Mouse (Mus musculus) embryonic facial prominence, embryonic 11.5 days (tissue): ENCODE data around the gene Xpo4. TPM values are rescaled to one million over a fixed set of nuclear protein-coding genes. Genes with fewer than 3 reads are reported as not detected.

Source experiments
- ATAC-seq: fragments of 200-750 bp; cut with Nextera tagmentation; replicated peaks from 2 replicates; pipeline ENCODE4 v1.8.0; 2017; ENCODE audit warnings: low read depth; ENCODE audit not compliant: insufficient number of reproducible peaks, low FRiP score, low TSS enrichment
- DNase-seq: peaks from one replicate; pipeline ENCODE4 v3.0.0-alpha.2; 2015; ENCODE audit warnings: low spot score
- H3K27ac ChIP-seq: fragments of 300-500 bp; sonication (generic); replicated peaks from 2 replicates; pipeline ENCODE4 v1.5.1; 2014; ENCODE audit warnings: mild to moderate bottlenecking, low read depth, low read length, control low read depth
- H3K27me3 ChIP-seq: fragments of 300-500 bp; sonication (generic); 2 replicates; pipeline ENCODE4 v1.6.1; 2014; ENCODE audit warnings: mild to moderate bottlenecking, low read length, moderate library complexity, mixed read lengths; ENCODE audit not compliant: control insufficient read depth, insufficient read depth
- H3K36me3 ChIP-seq: fragments of 300-500 bp; sonication (generic); replicated peaks from 2 replicates; pipeline ENCODE4 v1.6.1; 2014; ENCODE audit warnings: low read depth, mild to moderate bottlenecking, low read length, moderate library complexity, mixed read lengths; ENCODE audit not compliant: control insufficient read depth, insufficient read depth
- H3K4me1 ChIP-seq: fragments of 300-500 bp; sonication (generic); 2 replicates; pipeline ENCODE4 v1.6.1; 2014; ENCODE audit warnings: low read length, mixed read lengths; ENCODE audit not compliant: control insufficient read depth, insufficient read depth
- H3K4me2 ChIP-seq: fragments of 300-500 bp; sonication (generic); 2 replicates; pipeline ENCODE4 v1.6.1; 2014; ENCODE audit warnings: low read depth, mild to moderate bottlenecking, control low read depth, low read length, moderate library complexity
- H3K4me3 ChIP-seq: fragments of 300-500 bp; sonication (generic); 2 replicates; pipeline ENCODE4 v1.5.1; 2014; ENCODE audit warnings: low read depth, low read length, control low read depth
- H3K9ac ChIP-seq: fragments of 300-500 bp; sonication (generic); replicated peaks from 2 replicates; pipeline ENCODE4 v1.6.1; 2014; ENCODE audit warnings: mild to moderate bottlenecking, control low read depth, low read length
- H3K9me3 ChIP-seq: fragments of 300-500 bp; sonication (generic); replicated peaks from 2 replicates; pipeline ENCODE4 v1.6.1; 2016; ENCODE audit warnings: mild to moderate bottlenecking, low read length, inconsistent platforms, mixed read lengths; ENCODE audit not compliant: control insufficient read depth
- WGBS: fragments of 180-500 bp; shearing (Covaris S2); extraction: QIAGEN DNeasy Blood & Tissue Kit; methylation state at CpG from one replicate; pipeline ENCODE4 v1.1.7; 2014; 5-methylcytosine and 5-hydroxymethylcytosine counted together
- polyA plus RNA-seq: library from polyadenylated mRNA; unstranded; fragments of >200 nt; fragmentation: Nextera tagmentation; extraction: Ambion mirVana; gene quantifications from 2 replicates; pipeline ENCODE4 v1.2.1, GENCODE M21; 2014

Xpo4 gene
- 37.0 and 38.0 TPM in 2 replicates for polyA plus RNA-seq

DNA sequence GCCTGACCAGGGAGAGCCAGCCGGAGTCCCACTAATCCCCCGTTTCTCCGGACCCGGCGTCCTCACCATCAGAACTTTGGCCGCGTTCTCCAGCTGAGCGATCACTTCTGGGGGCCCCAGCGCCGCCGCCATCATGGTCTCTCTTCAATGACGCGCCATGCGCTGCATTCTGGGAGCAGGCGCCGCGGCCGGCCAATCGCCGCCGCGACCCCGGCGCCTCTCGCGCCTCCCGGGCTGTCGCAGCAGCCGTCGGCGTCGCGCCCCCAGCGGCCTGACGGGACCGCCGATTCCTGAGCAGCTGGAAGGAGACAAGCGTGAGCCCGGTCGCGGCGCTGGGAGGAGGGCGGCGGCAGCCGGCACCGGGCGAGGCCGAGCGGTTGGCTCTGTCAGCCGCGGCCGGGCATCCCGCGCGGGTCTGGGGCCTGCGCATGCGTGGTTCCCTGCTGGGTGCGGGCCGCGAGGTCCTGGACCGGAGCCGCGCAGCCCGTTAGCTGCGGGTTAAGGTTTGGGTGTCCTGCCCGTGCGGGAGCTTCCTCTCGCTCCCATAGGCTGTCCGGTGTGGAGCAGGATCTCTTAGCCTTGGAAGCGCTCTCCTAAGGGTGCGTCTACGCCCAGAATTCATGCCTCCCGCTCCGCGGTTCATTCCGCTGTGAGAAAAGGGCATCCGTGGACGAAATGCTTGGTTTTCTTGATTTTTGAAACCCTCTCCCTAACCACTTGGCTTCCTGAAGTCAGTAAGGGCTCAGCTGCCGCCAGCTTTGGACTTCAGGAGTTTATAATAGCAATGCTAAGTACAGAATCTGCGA, at the start of gene Xpo4:
Gene Xpo4, minus strand, starts transcription at position 609 of the 806 bp plus-strand sequence.
- DNase-seq, result peak; percentile 90
- Histone ChIP-seq H3K9me3 (no peaks in the 10 kb centered on the region), H3K27me3 (no peaks in the 10 kb centered on the region), H3K27ac (peak within 1 kb of the TSS; percentile 94), H3K4me3 (peak within 1 kb of the TSS; percentile 89), H3K4me1 (no peaks in the 10 kb centered on the region), H3K4me2 (peak within 1 kb of the TSS; percentile 67), H3K36me3 (no peaks in the 10 kb centered on the region), H3K9ac (peak within 1 kb of the TSS; percentile 92)
- ATAC-seq, result peak; percentile 91
- under 1% methylated on average over 79 of the region's 80 CpGs for WGBS

DNA sequence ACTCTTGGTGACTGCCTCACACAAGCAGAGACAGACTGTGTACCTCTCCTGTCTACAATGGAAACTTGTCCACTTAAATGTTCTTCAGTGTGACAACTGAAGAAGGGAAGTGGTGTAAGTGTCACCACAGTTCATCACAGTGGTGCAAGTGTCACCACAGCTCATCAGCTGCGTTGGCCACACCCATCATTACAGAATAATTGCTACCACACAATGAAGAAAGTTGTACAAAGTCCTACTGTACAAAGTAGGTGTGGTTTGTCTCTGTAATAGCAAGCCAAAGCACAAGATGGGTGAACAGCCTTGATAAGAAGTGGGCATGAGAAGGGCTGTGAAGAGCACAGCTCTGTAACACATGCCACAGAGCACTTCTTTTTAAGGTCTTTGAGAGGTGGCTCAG, 47.7 kb upstream of the Xpo4 start:
- H3K4me2 ChIP-seq, result no peak overlapping the region
- no peaks in the 10 kb centered on the region; the same call in 1 of the 2 replicates for H3K36me3 ChIP-seq
- H3K4me1 ChIP-seq, result no peaks in the 10 kb centered on the region
- no peak overlapping the region for H3K27ac ChIP-seq
- H3K9me3 ChIP-seq, result no peaks in the 10 kb centered on the region
- H3K4me3 ChIP-seq, result no peak overlapping the region
- DNase-seq (no peak), ATAC-seq (no peak)
- 91% methylated on average over 1 of the region's 1 CpGs for WGBS
- H3K27me3 ChIP-seq, result no peaks in the 10 kb centered on the region
- H3K9ac ChIP-seq, result no peak overlapping the region

GRCm38 (mm10) chr14:57711059-57711458, 45.8 kb upstream of the Xpo4 start:
- Histone ChIP-seq H3K27ac (no peak overlapping the region), H3K4me1 (no peaks in the 10 kb centered on the region), H3K4me2 (no peak overlapping the region), H3K27me3 (no peaks in the 10 kb centered on the region), H3K4me3 (no peak overlapping the region), H3K9me3 (no peaks in the 10 kb centered on the region), H3K9ac (no peak overlapping the region), H3K36me3 (no peaks in the 10 kb centered on the region)
- DNase-seq, result no peak
- no peak for ATAC-seq
- WGBS, result 89% methylated on average over 6 of the region's 6 CpGs

- no peak overlapping the region for H3K4me2 ChIP-seq
- DNase-seq (no peak), ATAC-seq (no peak)
- H3K9me3 ChIP-seq, result no peaks in the 10 kb centered on the region
- H3K9ac ChIP-seq, result no peak overlapping the region
- H3K36me3 ChIP-seq, result no peaks in the 10 kb centered on the region
- H3K4me1 ChIP-seq, result no peaks in the 10 kb centered on the region
- no peak overlapping the region for H3K27ac ChIP-seq
- H3K27me3 ChIP-seq, result no peaks in the 10 kb centered on the region
- 60% methylated on average over 10 of the region's 10 CpGs for WGBS
- H3K4me3 ChIP-seq, result no peak overlapping the region
Measured at GRCm38 (mm10) chr14:57709171-57709570, 43.9 kb upstream of the Xpo4 start.

DNA sequence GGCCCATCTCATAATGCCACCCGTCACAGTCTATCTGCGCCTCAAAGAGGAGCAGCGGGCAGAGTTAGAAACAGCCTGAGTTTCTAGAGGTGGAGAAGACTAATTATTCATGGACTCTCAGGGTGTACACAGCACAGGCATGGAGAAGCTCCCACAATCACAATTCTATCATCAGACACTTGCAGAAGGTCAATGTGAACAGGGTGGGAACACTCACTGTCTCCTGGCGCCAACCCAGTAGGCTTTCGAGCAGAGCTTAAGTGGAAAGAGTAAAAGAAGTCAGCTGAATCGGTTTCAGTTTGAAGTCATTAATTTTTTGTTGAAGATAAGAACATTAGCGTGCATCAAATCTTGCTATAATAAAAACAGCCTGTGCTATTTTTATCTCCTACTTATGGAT, 43.4 kb upstream of the Xpo4 start:
- Histone ChIP-seq H3K36me3 (no peaks in the 10 kb centered on the region), H3K4me1 (no peaks in the 10 kb centered on the region), H3K27me3 (no peaks in the 10 kb centered on the region), H3K27ac (no peak overlapping the region), H3K9ac (no peak overlapping the region), H3K4me2 (no peak overlapping the region), H3K9me3 (no peaks in the 10 kb centered on the region), H3K4me3 (no peak overlapping the region)
- no peak for DNase-seq
- WGBS, result 88% methylated on average over 7 of the region's 7 CpGs
- ATAC-seq, result no peak

- Histone ChIP-seq H3K27me3 (no peaks in the 10 kb centered on the region), H3K36me3 (no peaks in the 10 kb centered on the region), H3K27ac (no peak overlapping the region), H3K4me3 (no peak overlapping the region), H3K9ac (peak overlapping the region; percentile 40), H3K4me1 (no peaks in the 10 kb centered on the region), H3K9me3 (no peaks in the 10 kb centered on the region), H3K4me2 (no peak overlapping the region)
- no peak for ATAC-seq
- no peak for DNase-seq
- 53% methylated on average over 18 of the region's 18 CpGs for WGBS
Measured at GRCm38 (mm10) chr14:57707100-57707893, 42.1 kb upstream of the Xpo4 start.

GRCm38 (mm10) chr14:57706760-57707099, 41.5 kb upstream of the Xpo4 start:
- Histone ChIP-seq H3K27ac (no peak overlapping the region), H3K27me3 (no peaks in the 10 kb centered on the region), H3K9ac (no peak overlapping the region), H3K9me3 (no peaks in the 10 kb centered on the region), H3K4me3 (no peak overlapping the region), H3K4me1 (no peaks in the 10 kb centered on the region), H3K36me3 (no peaks in the 10 kb centered on the region), H3K4me2 (no peak overlapping the region)
- DNase-seq (no peak), ATAC-seq (no peak)
- WGBS, result 96% methylated on average over 4 of the region's 4 CpGs

DNA sequence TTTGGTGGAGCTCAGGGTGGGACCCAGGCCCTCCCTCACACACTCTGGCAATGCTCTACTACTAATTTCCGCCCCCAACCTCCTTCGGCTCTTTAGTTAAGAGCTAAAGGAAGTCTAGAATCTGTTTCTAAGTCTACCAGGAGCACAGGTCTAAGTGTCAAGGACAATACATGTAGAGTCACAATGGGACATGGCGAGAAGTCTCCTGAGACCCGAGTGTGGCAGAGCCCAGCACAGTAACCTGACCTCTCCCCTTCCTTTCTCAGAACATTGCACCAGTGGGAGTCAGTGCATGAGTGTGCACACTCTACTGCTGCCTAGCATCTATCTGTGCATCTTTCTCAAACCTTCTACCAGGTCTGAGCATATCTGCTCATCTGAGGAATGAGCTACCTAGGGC, 40.5 kb upstream of the Xpo4 start:
- DNase-seq (no peak), ATAC-seq (no peak)
- 89% methylated on average over 4 of the region's 4 CpGs for WGBS
- Histone ChIP-seq H3K27me3 (no peaks in the 10 kb centered on the region), H3K9ac (no peak overlapping the region), H3K4me1 (no peaks in the 10 kb centered on the region), H3K36me3 (no peaks in the 10 kb centered on the region), H3K27ac (no peak overlapping the region), H3K9me3 (no peaks in the 10 kb centered on the region), H3K4me3 (no peak overlapping the region), H3K4me2 (no peak overlapping the region)
